Mouse (Mus musculus) adrenal gland, postnatal 25 days (tissue): ENCODE results near the gene Phf2. TPM values are rescaled to one million over a fixed set of nuclear protein-coding genes. Genes with fewer than 3 reads are reported as not detected.
"Not testable (repeated sequence)": the region's sequence is repeated elsewhere in the genome, so short reads cannot be mapped to it uniquely, and the experiment has no call there.

Source experiments
- DNase-seq: peaks from one replicate; pipeline ENCODE4 v3.0.0; 2021; ENCODE audit warnings: mixed read lengths
- total RNA-seq: library from RNA; stranded (reverse); gene quantifications from 2 replicates; pipeline ENCODE4 v1.2.3, GENCODE M21; 2021

Phf2 gene
- total RNA-seq, 1 experiment from 2014 or later = 42.7 TPM

DNA sequence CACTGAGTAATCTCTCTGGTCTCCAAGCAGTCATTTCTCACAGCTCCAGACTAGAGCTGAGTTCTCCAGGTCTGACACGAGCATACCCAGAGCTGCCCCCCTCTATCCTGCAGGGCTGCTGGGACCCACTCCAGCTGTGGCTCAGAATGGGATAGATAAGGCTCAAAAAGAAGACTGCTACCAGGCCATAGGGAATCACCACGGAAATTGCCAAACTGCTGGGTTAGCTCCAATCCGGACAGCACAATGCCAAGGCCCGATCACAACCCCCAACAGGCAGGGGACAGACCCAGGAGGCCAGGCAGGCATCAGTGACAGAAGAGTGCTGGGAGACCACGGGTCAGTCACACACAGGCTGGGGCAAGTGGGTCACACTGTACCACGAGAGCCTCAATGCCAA lies 12.9 kb downstream of the Phf2 start:
- DNase-seq = peak; percentile 26

DNA sequence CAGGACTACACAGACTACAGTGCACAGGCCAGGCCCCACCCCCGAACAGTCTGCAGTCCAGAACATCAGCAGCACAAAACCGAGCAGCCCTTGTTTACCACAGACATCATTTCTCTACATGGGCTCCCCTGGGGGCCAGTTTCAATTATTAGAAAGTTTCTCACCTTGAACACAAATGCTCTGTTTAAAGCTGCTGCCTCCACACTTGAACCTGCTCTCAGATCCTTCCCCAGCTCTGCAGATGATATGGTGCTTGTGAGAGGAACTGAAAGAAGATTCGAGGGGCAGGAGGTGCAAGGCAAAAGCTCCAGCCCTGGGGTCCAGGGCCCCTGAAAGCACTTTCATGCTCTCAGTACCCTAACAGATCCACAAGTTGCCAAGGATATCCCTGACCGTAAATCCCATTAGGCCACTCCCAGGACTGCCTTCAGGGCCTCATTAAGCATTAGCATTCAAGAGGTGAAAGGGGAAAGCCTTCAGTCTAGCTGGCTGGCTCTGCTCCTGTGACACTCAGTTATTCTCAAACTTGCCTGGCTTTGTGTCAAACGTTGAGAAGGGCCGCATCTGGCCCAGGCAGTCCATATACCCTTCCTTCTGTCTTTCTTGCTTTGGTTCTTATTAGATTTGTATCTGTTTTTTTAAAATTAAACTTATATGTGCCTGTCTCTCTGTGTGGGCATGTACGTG lies 13.5 kb downstream of the Phf2 start:
- DNase-seq = no peak

GRCm38 (mm10) chr13:48853947-48854346 lies 17.0 kb downstream of the Phf2 start:
- DNase-seq = no peak

DNA sequence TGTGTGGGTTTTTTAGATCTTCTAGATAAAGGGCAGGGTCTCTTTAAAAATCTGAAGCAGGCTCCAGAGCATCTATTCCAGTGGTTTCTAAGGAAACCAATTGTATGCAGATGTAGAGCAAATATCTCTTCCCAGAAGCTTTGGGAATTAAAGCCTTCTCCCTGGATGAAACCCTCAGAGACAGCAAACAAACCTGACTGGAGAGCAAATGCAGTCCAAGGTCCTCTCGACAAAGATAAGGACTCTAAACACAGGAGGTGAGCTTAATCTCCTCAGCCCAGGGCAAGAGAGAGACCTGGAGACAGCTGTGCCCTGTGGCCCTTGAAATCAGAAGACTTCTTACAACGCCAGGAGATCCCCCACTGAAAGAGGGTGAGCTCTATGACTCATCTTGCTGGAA lies 17.4 kb downstream of the Phf2 start:
- DNase-seq = no peak

GRCm38 (mm10) chr13:48852859-48853258 lies 18.1 kb downstream of the Phf2 start:
- DNase-seq = no peak

- no peak for DNase-seq
These were observed 19.2 kb downstream of the Phf2 start for GRCm38 (mm10) chr13:48851719-48852118.

DNA sequence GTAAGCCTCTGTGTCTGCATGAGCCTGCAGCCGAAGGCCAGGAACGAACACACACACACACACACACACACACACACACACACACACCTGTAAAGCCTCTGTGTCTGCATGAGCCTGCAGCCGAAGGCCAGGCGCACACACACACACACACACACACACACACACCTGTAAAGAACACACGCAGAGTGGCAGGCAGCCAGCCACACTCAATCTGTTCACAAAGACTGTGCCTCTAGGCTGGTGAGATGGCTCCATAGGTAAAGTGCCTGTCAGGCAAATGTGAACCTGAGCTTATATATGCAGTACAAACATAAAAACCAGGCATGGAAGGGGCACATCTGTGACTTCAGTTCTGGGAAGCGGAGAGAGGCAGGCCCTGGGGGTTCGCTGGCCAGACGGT lies 20.1 kb downstream of the Phf2 start:
- DNase-seq = no peak

DNA sequence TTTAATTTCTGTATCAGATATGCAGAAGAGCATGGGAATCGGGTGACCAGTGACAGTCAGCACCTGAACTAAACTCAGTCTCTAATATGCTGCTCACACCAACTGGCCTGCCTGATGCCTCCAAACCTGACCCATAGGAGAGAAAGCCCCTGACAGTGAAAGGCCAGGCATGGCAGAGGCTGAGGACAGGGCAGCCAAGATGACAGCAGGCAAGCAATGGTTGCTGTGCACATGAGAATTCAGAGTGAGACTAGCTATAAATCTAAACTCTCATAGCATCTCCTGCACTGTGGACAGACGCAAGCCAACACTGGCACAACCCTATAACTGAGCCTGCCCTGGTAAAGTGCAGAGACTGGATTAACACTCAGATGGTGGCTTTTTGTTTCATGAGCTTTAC lies 20.6 kb downstream of the Phf2 start:
- DNase-seq = no peak

GRCm38 (mm10) chr13:48849155-48849554 lies 21.8 kb downstream of the Phf2 start:
- peak; percentile 59 for DNase-seq

GRCm38 (mm10) chr13:48845308-48845707 lies 25.6 kb downstream of the Phf2 start:
- DNase-seq = no peak

DNA sequence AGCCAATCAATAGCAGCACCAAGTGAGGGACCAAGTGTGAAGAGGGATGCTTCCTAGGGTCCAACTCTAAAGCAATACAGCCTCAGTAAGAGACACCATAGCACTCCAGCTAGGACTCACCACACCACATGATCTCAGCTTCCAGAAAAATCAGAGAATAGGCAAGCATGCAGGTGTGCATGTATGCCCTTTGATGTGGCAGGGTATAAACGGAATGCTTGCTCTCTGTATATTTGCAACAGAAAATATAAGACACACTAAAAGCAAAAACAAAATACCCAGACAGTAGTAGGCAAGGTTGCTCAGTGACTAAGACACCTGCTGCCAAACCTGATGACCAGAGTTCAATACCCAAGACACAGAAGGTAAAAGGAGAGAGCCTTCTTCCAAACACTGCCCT lies 27.4 kb downstream of the Phf2 start:
- DNase-seq = no peak

DNA sequence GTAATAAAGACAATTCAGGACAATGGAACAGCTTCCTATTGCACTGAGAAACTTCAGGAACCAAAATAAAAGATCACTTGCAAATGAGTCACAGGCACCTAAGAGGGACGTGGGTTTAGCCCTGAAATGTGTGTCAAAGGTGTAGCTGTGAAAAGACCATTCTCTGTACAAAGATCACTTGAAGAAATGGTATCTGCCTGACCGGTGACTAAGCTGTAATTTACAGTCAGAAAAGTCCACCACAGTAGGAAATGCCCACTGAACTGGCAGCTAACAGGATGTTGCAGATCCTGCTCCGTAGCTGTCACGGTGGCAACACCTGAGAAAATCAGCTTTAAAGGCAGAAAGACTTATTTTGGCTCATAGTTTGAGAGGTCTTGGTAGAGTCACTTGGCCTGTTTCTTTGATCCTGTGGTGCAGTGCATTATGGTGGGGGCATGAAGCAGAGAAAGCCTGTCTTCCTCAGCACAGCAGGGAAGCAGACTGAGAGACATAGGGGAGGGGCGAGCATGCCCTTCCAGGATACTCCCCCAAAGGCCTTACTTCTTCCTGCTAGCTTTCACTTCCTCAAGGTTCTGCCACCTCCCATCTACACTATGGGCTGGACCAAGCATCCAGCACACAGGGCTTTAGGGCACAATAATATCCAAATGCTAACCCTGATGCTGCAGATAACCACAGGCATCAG lies 28.9 kb downstream of the Phf2 start:
- DNase-seq = no peak

GRCm38 (mm10) chr13:48838284-48838683 lies 32.6 kb downstream of the Phf2 start:
- DNase-seq = no peak

- no peak for DNase-seq
These were observed 33.4 kb downstream of the Phf2 start for GRCm38 (mm10) chr13:48837537-48837936.

GRCm38 (mm10) chr13:48830528-48831250 lies 40.2 kb downstream of the Phf2 start:
- no peak for DNase-seq

DNA sequence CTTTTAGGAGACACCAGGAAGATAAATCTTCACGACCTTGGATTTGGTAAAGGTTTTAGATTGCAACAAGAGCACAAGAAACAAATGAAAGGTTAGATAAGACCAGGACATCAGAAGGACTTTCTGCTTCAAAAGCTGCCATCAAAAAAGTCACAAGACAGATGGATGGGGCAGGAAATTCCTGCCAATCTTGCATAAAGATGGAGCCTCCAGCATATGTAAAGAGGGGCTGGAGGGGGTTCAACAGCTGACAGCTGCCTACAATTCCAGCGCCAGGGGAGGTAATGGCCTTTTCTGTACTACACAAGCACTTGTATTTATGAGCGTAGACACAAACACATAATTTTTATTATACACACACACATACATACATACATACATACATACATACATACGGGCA lies 41.1 kb downstream of the Phf2 start:
- DNase-seq = no peak

GRCm38 (mm10) chr13:48822871-48823270 lies 48.0 kb downstream of the Phf2 start:
- DNase-seq = peak; percentile 70

- peak; percentile 58 for DNase-seq
These were observed 48.6 kb downstream of the Phf2 start for GRCm38 (mm10) chr13:48822288-48822687.

- DNase-seq = no peak
These were observed 51.8 kb downstream of the Phf2 start for GRCm38 (mm10) chr13:48819131-48819530.

DNA sequence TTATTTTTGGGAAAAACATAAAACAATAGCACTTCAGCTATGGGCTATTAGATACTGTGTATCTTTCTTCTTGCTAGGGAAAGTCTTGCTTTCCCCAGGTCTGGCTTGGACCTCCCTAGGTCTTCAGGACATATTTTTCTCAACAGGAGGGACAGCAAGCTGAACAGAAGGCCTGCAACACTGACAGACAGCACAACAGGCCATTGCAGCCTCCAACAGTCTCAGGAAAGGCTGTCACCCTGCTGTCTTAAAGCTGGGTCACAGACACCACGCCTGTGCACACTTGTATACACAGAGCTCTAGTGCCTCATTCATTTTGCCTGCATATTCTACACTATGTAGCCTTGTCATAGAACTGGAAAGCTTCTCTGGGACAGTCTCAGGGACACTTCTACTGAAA lies 56.5 kb downstream of the Phf2 start:
- DNase-seq = no peak

DNA sequence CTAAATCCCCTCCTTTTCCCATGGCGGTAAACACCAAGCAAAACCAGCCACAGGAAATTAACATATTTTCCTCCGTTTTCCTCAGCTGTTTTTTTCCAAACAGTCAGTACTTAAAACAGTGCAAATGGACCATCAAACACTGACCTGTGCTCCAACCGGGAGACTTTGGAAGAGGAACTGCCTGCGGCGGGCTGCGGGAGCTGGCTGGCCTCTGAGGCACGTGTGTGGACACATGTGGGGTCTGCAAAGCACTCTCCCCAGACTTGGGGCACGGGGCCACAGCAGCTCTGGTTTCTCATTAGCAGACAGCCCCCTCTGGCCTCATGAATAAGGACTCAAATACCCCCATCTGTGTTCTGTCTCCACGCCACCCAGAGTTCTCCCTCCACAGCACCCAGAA lies 59.9 kb downstream of the Phf2 start:
- DNase-seq = no peak

- no peak for DNase-seq
These were observed 60.6 kb downstream of the Phf2 start for GRCm38 (mm10) chr13:48810274-48810823.

- DNase-seq = not testable (repeated sequence)
These were observed 61.3 kb downstream of the Phf2 start for GRCm38 (mm10) chr13:48809668-48810067.
